Mouse (Mus musculus) T-helper 2 cell (primary cell): ENCODE results near the gene Odf3.
"Not testable (repeated sequence)": the region's sequence is repeated elsewhere in the genome, so short reads cannot be mapped to it uniquely, and the experiment has no call there.

Source experiments
- in situ Hi-C: fragments of 300-600 bp; cut with MboI, MseI; formaldehyde crosslinking; loops from one replicate; pipeline ENCODE4 v1.15.1; 2025; ENCODE audit warnings: high pct_unique_total_duplicates

Odf3 gene

GRCm38 (mm10) chr7:140880865-140881515 lies 33.4 kb downstream of the Odf3 start:
- in situ Hi-C loops, result no loop called here

GRCm38 (mm10) chr7:140881696-140882468 lies 34.3 kb downstream of the Odf3 start, which contains the start of the genes Psmd13 and Sirt3:
Psmd13 (plus strand) TSS chr7:140881968.
Sirt3 (minus strand) TSS chr7:140882309.
- in situ Hi-C loops, result no loop called here

- in situ Hi-C loops, result no loop called here
These were observed 34.8 kb downstream of the Odf3 start for GRCm38 (mm10) chr7:140882469-140882803.

GRCm38 (mm10) chr7:140890636-140891035 lies 43.0 kb downstream of the Odf3 start:
- in situ Hi-C loops, result not testable (repeated sequence)

- in situ Hi-C loops, result no loop called here
These were observed 46.4 kb downstream of the Odf3 start for GRCm38 (mm10) chr7:140894031-140894430.

GRCm38 (mm10) chr7:140894611-140895010 lies 47.0 kb downstream of the Odf3 start:
- in situ Hi-C loops, result no loop called here

GRCm38 (mm10) chr7:140897863-140898262 lies 50.3 kb downstream of the Odf3 start:
- in situ Hi-C loops, result no loop called here

- in situ Hi-C loops, result no loop called here
These were observed 51.5 kb downstream of the Odf3 start for GRCm38 (mm10) chr7:140899121-140899520.

- in situ Hi-C loops, result loop anchor here (5.0 to 10.0 kb wide), 2 partner anchors 58 to 275 kb away; partner anchors contain the start of gene Rnh1
These were observed 52.6 kb downstream of the Odf3 start, which contains the start of gene Cox8b for GRCm38 (mm10) chr7:140900220-140900619. Cox8b (minus strand) TSS chr7:140900446.
